Mouse (Mus musculus): Measurements from ENCODE around the gene Spg7.

DNA sequence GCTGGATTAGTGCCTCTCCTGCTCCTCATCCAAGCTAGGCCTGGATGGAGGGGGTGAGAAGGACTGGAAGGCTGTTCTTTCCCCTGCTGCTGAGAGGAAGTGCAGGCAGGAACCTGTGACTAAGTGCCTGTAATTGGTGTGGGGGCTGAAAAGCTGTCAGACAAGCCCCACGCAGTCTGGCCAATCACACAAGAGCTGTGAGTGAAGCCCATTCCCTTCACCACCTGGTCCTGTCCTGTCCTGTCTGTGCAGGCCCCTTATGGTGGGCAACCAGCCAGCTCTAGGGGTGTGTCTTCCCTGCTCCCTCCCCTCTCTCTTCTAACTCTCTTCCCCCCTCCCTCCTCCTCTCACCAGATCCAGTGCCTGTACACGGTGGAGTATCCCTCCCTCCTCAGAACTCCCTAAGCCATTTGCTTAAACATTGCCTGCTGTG, 74.9 kb downstream of the Spg7 start:
- TF ChIP-seq CTCF (conservative IDR thresholded peaks at IDR 0.05 in 1 of 2, IDR thresholded peaks at IDR 0.05 in 1 of 2; ENCODE audit: low read depth in 2 of 2, low read length in 2 of 2) = no peak
- TF ChIP-seq NELFE (IDR thresholded peaks at IDR 0.05; ENCODE audit: low read depth, low read length) = no peak
- TF ChIP-seq RCOR1 (conservative IDR thresholded peaks at IDR 0.05; ENCODE audit: low read depth, low read length) = no peak
- TF ChIP-seq POLR2A (IDR thresholded peaks at IDR 0.05; ENCODE audit: low read depth, low read length) = no peak

Data from CH12.LX (cell line).